Mouse (Mus musculus) urinary bladder, postnatal 14 days (tissue): ENCODE results near the gene A530084C06Rik.

Source experiments
- DNase-seq: peaks from one replicate; pipeline ENCODE4 v3.0.0; 2021; ENCODE audit warnings: low spot score

Gene A530084C06Rik

DNA sequence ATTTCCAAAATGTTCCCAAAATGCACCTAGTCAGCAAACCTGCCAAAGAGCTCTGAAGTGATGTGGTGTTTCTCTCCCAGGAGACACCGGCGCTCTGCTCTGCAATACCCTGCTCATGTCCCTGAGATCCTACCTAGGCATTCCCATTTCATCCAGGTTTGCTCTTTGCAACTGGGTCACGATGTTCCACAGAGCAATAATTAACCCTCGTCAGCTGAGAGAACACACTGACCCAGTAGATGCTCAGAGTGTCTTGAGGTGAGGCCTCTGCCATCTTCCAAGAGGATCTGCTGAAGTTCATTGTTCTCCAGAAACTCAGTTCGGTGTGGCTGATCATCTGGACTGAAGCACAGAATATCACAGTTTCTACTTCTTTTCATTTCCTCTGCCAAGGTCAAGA is 16.1 kb downstream of the A530084C06Rik start:
- DNase-seq, result no peak

DNA sequence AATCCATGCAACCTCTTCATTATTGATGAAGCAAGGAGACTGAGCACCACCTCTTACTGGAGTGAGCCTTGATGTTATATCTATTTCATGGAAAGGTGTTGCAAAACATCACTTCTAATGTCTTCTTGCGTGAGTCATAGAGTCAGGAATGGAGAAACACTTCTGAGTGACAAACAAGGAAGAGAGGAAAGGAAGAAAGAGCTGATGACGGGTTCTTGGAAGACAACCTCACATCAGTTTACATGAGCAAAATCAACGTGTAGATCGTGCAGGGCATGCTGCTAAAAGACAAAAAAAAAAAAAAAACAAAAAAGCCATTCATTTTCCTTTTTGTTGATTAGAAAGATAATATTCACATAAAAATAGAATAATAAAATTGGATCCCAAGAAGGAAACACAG is 24.4 kb downstream of the A530084C06Rik start:
- no peak for DNase-seq

GRCm38 (mm10) chr13:31531651-31532061 is 27.5 kb downstream of the A530084C06Rik start:
- DNase-seq, result peak; percentile 53

DNA sequence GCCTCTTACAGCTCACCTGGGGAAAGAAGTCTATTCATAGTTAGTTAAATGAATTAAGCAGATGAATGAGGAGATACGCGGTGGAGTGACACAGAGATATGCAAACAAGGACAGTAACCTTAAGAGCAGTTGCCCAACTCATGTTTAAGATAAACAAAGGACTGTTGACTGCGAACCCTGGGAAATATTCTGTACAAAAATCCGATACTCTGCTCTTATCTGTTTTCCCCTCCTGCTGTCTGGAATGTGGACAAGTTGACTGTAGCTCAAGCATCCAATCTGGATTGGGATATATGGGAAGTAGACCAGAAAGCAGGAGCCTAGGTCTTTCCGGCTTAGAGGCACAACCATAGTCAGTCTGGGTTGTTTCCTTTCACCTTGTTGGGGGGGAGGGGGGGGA is 27.9 kb downstream of the A530084C06Rik start:
- no peak for DNase-seq

GRCm38 (mm10) chr13:31524976-31525375 is 34.2 kb downstream of the A530084C06Rik start:
- peak; percentile 20 for DNase-seq

DNA sequence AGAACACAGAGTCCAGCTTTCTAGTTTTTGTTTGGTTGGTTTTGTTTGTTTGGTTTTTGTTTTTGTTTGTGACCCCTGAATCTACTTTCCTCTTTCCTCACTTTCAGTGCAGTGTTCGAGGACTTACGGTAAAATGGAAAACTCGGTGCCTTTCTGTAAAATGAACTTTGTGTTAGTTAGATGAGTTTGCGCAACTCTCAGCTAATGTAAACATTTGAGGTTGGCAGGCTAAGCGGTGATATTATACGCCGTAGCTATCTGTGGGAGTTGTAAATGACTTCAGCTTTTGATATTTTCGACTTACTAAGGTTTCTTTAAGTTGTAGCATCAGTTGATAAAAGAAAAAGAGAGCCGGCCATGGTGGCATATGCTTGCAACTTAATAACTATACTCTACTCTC is 40.2 kb downstream of the A530084C06Rik start:
- DNase-seq, result peak; percentile 16

DNA sequence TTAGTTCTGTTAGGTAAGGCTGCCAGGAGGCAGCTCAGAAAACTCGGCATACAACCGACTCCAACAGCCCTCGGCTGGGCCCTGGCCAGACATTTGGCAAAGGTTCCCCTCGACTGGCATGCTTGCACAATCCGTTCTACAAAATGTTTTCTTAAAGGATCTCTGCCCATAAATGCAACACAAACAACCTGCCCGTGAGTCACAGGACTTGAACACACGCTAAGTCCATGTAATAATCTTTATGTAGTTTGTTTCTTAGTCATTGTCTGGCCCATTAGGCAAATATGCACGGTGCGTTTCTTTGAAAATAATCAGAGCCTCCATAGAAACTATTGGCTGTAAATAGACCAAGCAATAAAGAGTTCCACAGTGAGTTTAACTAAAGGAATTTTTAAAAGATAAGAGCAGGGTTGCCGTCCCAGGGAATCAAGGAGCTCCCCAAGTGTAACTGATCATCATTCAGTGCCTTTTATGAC is 40.7 kb downstream of the A530084C06Rik start:
- DNase-seq, result peak; percentile 85

DNA sequence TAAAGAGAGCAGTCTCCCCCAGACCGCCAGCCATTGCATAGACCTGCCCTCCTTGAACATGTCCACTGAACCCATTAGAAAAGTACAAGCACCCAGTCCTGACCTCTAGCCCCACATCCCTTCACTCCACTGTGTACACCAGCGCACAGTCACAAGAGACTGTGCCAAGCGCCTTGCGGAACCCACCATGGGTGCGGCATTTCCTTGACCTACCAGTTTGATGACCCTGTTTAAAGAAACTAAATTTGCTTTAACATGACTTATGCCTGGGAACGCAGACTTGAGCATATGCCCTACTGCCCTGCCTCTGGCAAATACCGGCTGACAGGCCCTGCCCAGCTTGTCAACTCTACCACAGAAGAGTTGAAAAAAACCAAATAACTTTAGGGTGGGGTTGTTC is 43.9 kb downstream of the A530084C06Rik start:
- peak; percentile 71 for DNase-seq

GRCm38 (mm10) chr13:31506494-31507167 is 52.5 kb downstream of the A530084C06Rik start:
- DNase-seq, result peak; percentile 50
